Mouse (Mus musculus) MEL (cell line): Measurements from ENCODE around the gene Drg2.

Experiments used
- JUND ChIP-seq: IDR thresholded peaks from 2 replicates; pipeline ENCODE4 v1.6.1; 2011; ENCODE audit warnings: low read depth, mild to moderate bottlenecking, improper control_type of control experiment, low read length
- TCF12 ChIP-seq: IDR thresholded peaks from 2 replicates; pipeline ENCODE4 v1.6.1; 2014; ENCODE audit warnings: low read depth, mild to moderate bottlenecking, inconsistent platforms, low read length, improper control_type of control experiment, moderate library complexity

GRCm38 (mm10) chr11:60457973-60458372 is 3.6 kb downstream of the Drg2 start:
- TF ChIP-seq JUND (no peak), TCF12 (no peak)
